Mouse (Mus musculus) ES-Bruce4 (cell line): ENCODE measurements around the gene Pwp2.

Experiments
- CTCF ChIP-seq: IDR thresholded peaks from one replicate; pipeline ENCODE4 v1.8.1; 2011; ENCODE audit warnings: low read depth, low read length
- EP300 ChIP-seq: IDR thresholded peaks from 2 replicates; pipeline ENCODE4 v1.6.1; 2011; ENCODE audit warnings: low read depth, low read length; ENCODE audit not compliant: insufficient read depth
- POLR2A ChIP-seq: IDR thresholded peaks from one replicate; pipeline ENCODE4 v1.8.1; 2011; ENCODE audit warnings: low read length; ENCODE audit not compliant: insufficient read depth

DNA sequence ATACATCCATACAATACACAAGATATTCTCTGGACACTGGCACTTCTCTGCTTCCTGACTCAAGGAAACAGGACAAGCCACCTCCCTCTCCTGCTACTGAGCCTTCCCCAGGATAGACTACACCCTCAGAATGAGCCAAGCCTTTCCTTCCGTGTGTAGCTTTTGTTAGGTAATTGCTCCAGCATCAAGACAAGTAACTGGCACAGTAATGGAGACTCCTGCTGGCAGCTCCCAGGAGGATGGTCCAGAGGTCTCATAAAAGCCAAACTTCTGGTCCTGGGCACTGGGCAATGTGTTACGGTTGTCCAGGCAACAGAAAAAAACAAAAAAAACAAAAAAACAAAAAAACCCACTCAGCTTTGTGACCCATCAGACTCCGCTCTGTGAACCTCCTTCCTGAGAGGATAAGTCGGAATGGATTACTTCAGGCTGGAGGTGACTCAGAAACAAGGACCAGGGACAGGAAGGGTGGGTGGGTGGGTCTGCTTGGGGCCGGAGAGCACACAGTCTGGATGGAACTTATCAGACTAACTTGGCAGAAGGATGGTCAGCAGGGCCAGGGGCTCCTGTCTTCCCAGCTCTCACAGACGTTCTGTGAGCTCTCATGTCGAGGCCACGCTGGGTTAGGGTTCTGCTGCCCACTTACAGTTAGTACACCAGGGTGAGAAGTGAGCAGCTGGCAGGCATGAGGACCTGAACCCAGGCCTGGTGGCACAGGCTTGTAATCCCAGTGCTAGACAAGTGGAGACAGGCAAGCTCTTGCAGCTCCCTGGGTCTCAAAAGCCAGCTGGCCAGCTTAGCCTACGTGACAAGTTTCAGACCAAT lies 57.7 kb downstream of the Pwp2 start:
- TF ChIP-seq POLR2A = no peak
- no peak for TF ChIP-seq CTCF
- TF ChIP-seq EP300 = no peak
